Mouse (Mus musculus) spleen, postnatal 4 days (tissue): ENCODE results near the gene Dclre1a.
A peak's percentile ranks its signal among the peaks of the same experiment; 100 is the strongest.

Experiments
- DNase-seq, 2 experiments: peaks; one replicate each; pipeline ENCODE4 v3.0.0; 2022; ENCODE audit warnings: low spot score in 2 of 2

Dclre1a gene

GRCm38 (mm10) chr19:56547456-56548229 is at the start of gene Dclre1a:
Gene Dclre1a (minus strand): TSS chr19:56548222.
- DNase-seq: peak; percentile 77 to 89

GRCm38 (mm10) chr19:56592472-56592871 is 44.5 kb upstream of the Dclre1a start:
- no peak for DNase-seq

DNA sequence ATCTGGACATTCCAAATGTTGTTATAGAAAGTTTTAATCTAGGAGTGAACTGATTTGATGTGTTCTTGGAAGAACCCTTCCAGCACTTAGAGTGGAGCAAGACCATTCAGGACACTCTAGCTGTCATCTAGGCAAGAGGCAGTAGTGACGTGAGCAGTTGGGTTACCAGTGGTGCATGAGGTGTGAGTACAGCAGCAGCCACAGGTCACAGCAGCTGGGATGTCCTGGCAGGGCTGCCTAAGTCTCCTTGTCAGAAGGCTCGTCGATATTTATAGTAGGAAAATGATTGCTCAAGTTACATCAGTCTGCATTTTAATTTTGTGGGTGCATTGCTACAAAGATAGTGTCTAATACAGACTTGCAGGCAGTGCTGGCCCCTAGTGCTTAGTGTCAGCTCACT is 42.2 kb upstream of the Dclre1a start:
- DNase-seq: no peak

GRCm38 (mm10) chr19:56589455-56589854 is 41.4 kb upstream of the Dclre1a start:
- DNase-seq: no peak

GRCm38 (mm10) chr19:56589008-56589407 is 41.0 kb upstream of the Dclre1a start:
- peak in 1 of 2 experiments; percentile 41 for DNase-seq

DNA sequence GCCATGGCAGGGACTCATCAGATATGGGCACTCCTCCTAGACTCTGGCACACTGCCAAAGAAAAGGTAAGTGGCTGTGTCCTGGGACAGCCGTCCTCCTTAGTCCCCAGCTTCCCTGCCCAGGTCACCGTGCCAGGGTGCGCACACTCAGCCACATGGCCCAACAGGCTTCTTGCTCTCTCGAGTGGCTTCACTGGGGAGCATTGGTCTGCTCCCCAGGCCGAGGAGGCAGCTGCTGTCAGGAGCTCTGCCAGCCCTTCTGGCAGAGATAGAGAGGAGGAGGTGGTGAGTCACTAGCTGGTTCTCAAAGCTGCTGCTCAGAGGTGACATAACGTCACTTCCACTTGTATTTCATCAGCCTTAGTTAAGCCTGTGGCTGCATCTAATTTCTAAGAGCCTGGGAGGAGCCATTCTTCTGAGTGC is 40.2 kb upstream of the Dclre1a start:
- no peak for DNase-seq

- DNase-seq: no peak
Measured at GRCm38 (mm10) chr19:56586320-56586719, 38.3 kb upstream of the Dclre1a start.

DNA sequence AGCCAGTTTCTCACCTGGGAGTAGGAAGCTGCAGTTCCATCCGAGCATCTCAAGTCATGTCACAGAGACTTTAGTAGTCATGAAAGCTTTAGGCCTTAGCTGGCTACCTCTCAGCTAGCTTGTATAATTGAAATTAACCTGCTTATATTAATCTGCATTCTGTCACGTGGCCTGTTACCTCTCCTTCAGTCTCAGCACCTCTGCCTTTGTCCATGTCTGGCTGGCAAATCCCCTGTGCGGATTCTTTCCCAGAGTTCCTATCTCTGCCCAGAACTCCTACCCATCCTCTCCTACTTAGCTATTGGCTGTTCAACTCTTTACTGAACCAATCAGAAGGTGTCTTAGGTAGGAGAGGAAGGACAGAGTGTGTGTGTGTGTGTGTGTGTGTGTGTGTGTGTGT is 36.3 kb upstream of the Dclre1a start:
- no peak for DNase-seq

DNA sequence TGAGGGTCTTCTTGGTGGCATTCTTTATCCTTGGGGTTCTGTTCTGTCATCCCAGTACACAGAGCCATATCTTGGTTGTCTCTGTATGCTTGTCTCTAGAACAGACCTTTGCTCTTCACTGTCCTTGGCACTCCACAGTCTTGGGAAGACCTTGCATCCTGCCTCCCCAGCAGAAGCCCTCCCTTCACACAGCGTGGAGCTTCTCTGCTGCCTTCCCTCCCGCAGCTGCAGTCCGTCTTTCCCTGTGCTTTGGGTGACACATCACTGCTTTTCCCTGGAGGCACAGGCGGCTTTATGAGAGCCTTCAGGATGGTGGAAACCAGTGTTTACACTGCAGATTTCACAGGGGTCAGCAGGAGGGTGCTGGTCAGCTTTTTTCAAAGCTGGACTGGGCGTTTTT is 35.8 kb upstream of the Dclre1a start:
- DNase-seq: no peak

GRCm38 (mm10) chr19:56581981-56582380 is 34.0 kb upstream of the Dclre1a start:
- no peak for DNase-seq

- no peak for DNase-seq
Measured at GRCm38 (mm10) chr19:56577801-56578200, 29.8 kb upstream of the Dclre1a start.

GRCm38 (mm10) chr19:56573184-56573583 is 25.2 kb upstream of the Dclre1a start:
- no peak for DNase-seq

DNA sequence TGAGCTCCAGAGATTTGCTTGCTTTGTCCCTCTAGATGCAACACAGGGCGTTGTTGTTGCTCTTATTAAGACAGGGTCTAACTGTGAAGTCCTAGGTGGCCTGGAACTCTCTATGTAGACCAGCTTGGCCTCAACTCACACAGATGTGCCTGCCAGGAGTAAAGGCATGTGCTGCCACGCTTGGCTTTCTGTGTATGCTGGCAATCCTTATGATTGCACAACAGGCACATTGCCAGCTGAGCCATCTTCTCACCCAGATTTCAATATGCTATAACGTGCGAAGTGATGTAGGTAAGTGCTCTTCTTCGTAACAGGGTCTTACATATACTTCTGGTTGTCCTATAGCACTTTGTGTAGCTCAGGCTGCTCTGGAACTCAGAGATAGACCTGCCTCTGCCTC is 23.9 kb upstream of the Dclre1a start:
- DNase-seq: peak in 1 of 2 experiments; percentile 42

DNA sequence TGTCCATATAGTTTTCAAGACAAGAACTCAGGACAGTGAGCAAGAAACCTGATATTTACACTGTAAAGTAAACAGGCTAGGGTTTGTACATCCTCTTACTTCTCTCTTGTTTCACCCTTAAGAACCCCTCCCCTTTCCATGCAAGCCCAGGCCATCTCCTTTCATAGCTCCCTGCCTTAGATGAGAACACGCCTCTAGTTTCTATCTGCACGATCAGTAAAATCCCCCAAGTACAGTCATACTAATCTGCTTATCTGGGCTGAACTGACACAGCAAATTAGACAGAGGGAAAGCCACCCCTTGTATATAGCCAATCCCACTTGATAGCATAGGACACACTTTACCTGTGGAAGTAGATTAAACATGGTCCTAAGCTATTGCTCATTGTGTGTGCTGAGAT is 23.2 kb upstream of the Dclre1a start:
- DNase-seq: no peak

DNA sequence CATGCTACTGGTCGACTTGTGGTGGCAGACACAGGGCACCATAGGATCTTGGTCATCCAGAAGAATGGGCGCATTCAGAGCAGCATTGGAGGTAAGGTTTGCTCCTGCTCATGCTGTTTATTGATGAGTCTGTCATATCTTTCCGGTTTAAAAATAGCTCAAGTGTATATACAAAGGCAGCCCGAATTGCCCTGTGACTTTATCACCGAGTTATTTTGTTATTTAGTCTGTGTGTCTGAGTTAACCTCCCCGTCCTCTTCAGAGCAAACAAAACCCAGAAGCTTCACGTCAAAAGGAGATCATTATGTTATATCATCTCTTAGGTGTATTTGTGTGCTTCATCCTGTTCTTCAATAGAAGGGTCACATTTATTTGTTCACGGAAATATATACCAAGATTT is 22.8 kb upstream of the Dclre1a start:
- no peak for DNase-seq

- DNase-seq: no peak
Measured at GRCm38 (mm10) chr19:56566940-56567339, 18.9 kb upstream of the Dclre1a start.

GRCm38 (mm10) chr19:56566041-56566440 is 18.0 kb upstream of the Dclre1a start:
- DNase-seq: no peak

GRCm38 (mm10) chr19:56565358-56565757 is 17.3 kb upstream of the Dclre1a start:
- DNase-seq: no peak

DNA sequence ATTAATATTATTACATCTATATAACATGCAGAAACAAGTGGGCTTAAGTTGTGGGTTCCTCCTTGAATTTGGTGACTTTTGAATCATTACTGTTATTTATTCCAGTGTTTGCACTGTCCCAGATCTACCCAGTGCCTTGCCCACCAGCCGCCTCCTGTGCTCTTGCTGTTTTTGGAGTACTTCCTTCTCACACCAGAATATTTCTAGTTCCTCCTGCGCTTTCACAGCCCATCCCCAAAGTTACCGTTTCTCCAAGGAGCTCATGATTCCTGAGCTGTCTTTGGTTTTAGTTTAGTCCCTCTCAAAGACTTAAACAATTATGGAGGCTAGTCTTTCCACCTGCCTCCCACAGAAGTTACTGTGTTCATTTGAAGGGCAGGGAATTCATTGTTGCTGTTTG is 15.4 kb upstream of the Dclre1a start:
- DNase-seq: no peak

DNA sequence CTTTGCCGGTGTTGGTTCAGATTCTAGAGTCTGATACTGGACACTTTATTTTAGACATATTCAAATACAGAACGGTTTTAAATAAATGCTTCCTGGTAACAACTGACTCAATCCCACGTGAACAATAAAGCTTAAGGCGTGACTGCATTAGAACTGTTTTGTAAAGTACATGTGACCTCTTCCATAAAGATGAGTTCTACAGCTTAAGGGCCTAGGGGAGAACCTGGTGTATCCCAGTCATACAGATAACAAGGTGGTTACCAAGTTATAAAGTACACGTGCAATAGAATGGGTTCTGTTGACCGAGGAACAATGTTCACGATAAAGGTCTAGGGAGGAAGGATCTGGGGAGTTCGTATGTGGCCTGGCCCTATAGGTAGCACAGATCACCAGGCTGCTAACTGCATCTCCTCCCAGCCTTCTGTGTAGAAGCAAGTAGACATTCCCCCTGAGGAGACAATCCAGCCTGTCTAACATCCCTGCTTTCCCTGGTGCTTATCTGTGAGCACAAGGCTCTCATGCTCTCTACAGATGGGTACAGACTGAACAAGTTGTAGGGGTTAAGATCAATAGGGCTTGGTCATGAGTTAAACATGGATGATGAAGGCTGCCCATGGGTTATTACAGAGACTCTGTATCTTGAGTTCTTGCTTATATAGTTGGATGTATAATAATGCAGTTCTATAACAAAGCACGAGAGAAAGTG is 14.6 kb upstream of the Dclre1a start:
- no peak for DNase-seq

- no peak for DNase-seq
Measured at GRCm38 (mm10) chr19:56555972-56556371, 8.0 kb upstream of the Dclre1a start.

DNA sequence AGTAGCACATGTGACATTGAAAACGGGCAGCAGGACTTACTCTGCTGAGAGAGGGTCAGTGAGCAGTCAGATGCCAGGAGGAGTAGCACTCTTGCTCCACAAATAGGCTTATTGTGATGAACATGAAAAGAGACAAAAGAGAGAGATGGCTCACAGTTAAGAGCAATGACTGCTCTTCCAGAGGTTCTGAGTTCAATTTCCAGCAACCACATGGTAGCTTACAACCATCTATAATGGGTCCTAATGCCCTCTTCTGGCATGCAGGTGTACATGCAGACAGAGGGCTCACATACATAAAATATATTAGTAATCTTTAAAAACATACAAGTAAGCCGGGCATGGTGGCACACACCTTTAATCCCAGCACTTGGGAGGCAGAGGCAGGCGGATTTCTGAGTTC is 5.2 kb upstream of the Dclre1a start:
- peak in 1 of 2 experiments; percentile 3 for DNase-seq

- peak in 1 of 2 experiments; percentile 10 for DNase-seq
Measured at GRCm38 (mm10) chr19:56549033-56549680, 1.1 kb upstream of the Dclre1a start.
